Mouse (Mus musculus) forebrain, embryonic 14.5 days (tissue): ENCODE results near the gene Sall1. TPM values are rescaled to one million over a fixed set of nuclear protein-coding genes. Genes with fewer than 3 reads are reported as not detected.

Experiments used
- ATAC-seq: fragments of 200-750 bp; cut with Nextera tagmentation; 2 replicates; pipeline ENCODE4 v1.8.0; 2017; ENCODE audit warnings: mild to moderate bottlenecking, moderate library complexity
- DNase-seq: peaks from one replicate; pipeline ENCODE4 v3.0.0-alpha.2; 2015; ENCODE audit warnings: low spot score
- H3K27ac ChIP-seq: fragments of 300-500 bp; sonication (generic); 2 replicates; pipeline ENCODE4 v1.5.1; 2014; ENCODE audit warnings: low read depth, mild to moderate bottlenecking, control low read depth, low read length, moderate library complexity
- H3K27me3 ChIP-seq: fragments of 300-500 bp; sonication (generic); replicated peaks from 2 replicates; pipeline ENCODE4 v1.6.1; 2014; ENCODE audit warnings: low read length, control low read depth, mixed read lengths; ENCODE audit not compliant: control insufficient read depth, insufficient read depth
- H3K36me3 ChIP-seq: fragments of 300-500 bp; sonication (generic); 2 replicates; pipeline ENCODE4 v1.6.1; 2014; ENCODE audit warnings: low read length, control low read depth; ENCODE audit not compliant: control insufficient read depth, insufficient read depth
- H3K4me1 ChIP-seq: fragments of 300-500 bp; sonication (generic); 2 replicates; pipeline ENCODE4 v1.6.1; 2014; ENCODE audit warnings: antibody characterized with exemption, low read length, control low read depth; ENCODE audit not compliant: control insufficient read depth, insufficient read depth
- H3K4me2 ChIP-seq: fragments of 300-500 bp; sonication (generic); 2 replicates; pipeline ENCODE4 v1.6.1; 2014; ENCODE audit warnings: mild to moderate bottlenecking, control low read depth, low read length
- H3K4me3 ChIP-seq: fragments of 300-500 bp; sonication (generic); 2 replicates; pipeline ENCODE4 v1.5.1; 2014; ENCODE audit warnings: low read depth, low read length, control low read depth
- H3K9ac ChIP-seq: fragments of 300-500 bp; sonication (generic); 2 replicates; pipeline ENCODE4 v1.6.1; 2014; ENCODE audit warnings: mild to moderate bottlenecking, low read length, control low read depth, moderate library complexity
- H3K9me3 ChIP-seq: fragments of 300-500 bp; sonication (generic); replicated peaks from 2 replicates; pipeline ENCODE4 v1.6.1; 2016; ENCODE audit warnings: low read length, control low read depth, mixed read lengths; ENCODE audit not compliant: control insufficient read depth
- WGBS: fragments of 180-500 bp; shearing (Covaris S2); extraction: QIAGEN DNeasy Blood & Tissue Kit; methylation state at CpG from one replicate; pipeline ENCODE4 v1.1.7; 2014; 5-methylcytosine and 5-hydroxymethylcytosine counted together
- microRNA-seq: library from miRNA; unstranded; fragments of <30 nt; microRNA quantifications from one replicate; pipeline ENCODE4, GENCODE M21; 2016
- polyA plus RNA-seq: library from polyadenylated mRNA; unstranded; fragments of >200 nt; fragmentation: Nextera tagmentation; extraction: Ambion mirVana; gene quantifications from 2 replicates; pipeline ENCODE4 v1.2.1, GENCODE M21; 2014

Sall1 gene
- polyA plus RNA-seq, 1 experiment from 2014 or later, result 16.0 TPM

DNA sequence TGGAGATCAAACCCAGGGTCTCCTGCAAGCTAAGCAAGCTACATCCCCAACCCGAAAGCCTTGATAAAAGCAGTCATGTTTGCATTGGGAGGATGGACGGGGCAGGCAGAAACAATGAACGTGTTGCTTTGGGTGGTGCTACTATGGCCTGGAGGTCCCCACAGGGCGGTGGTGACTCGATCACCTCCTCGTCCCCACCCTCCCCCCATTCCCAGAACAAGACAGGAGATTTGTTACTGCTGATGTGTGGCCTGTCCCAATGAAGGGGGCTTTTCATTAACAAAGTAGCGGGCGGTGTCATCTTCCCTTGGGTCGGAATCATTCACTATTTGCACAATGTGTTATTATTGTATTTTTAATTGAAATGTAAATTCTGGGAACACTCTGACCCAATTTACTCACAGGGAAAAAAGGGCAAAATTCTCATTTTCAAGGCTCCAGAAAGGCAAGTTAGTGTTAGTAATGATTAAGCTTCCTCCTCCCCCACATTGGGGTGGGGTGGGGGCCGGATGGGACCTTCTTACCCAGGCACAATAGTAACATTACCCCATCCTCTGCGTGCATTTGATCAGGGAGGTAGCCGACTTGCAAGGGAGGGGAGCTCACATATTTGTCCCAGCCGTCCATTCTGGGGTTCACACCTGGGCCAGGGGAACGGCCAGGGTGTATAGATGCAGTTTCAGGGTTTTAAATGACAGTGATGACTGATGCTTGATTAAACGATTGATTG, 52.0 kb downstream of the Sall1 start:
- no peak overlapping the region for H3K9ac ChIP-seq
- 52% methylated on average over 15 of the region's 15 CpGs for WGBS
- H3K4me2 ChIP-seq, result no peak overlapping the region

GRCm38 (mm10) chr8:88991176-88991575, 52.8 kb downstream of the Sall1 start:
- H3K36me3 ChIP-seq, result no peaks in the 10 kb centered on the region
- WGBS, result 83% methylated on average over 5 of the region's 5 CpGs
- no peak overlapping the region for H3K4me2 ChIP-seq
- H3K9me3 ChIP-seq, result no peaks in the 10 kb centered on the region
- DNase-seq, result no peak
- ATAC-seq, result no peak
- no peak overlapping the region for H3K9ac ChIP-seq
- no peaks in the 10 kb centered on the region for H3K27me3 ChIP-seq
- no peak overlapping the region for H3K4me3 ChIP-seq
- H3K4me1 ChIP-seq, result no peaks in the 10 kb centered on the region
- H3K27ac ChIP-seq, result no peak overlapping the region

More for the DNA sequence above, 52.0 kb downstream of the Sall1 start:
- ATAC-seq (no peak), DNase-seq (no peak)
- no peaks in the 10 kb centered on the region for H3K36me3 ChIP-seq
- no peaks in the 10 kb centered on the region for H3K4me1 ChIP-seq
- H3K4me3 ChIP-seq, result no peak overlapping the region
- no peak overlapping the region for H3K27ac ChIP-seq
- H3K9me3 ChIP-seq, result no peaks in the 10 kb centered on the region
- no peaks in the 10 kb centered on the region for H3K27me3 ChIP-seq

DNA sequence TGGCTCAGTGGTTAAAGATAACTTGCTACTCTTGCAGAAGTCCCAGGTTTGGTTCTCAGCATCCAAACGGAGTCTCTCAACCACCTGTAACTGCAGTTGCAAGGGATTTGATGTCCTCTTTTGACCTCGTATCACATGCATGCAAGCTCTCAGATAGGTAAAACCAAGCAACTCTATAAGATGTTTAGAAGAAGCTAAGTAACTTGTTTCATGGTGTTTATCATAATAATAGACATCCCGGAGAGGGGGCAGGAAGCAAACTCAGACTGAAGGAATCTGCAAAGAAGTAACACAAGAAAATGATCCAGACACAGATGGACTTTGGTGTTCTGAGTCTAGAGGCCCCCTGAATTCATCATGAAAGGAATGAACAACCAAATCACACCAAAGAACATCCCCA, 55.0 kb downstream of the Sall1 start:
- no peak overlapping the region for H3K27ac ChIP-seq
- 93% methylated on average over 3 of the region's 3 CpGs for WGBS
- no peaks in the 10 kb centered on the region for H3K4me1 ChIP-seq

DNA sequence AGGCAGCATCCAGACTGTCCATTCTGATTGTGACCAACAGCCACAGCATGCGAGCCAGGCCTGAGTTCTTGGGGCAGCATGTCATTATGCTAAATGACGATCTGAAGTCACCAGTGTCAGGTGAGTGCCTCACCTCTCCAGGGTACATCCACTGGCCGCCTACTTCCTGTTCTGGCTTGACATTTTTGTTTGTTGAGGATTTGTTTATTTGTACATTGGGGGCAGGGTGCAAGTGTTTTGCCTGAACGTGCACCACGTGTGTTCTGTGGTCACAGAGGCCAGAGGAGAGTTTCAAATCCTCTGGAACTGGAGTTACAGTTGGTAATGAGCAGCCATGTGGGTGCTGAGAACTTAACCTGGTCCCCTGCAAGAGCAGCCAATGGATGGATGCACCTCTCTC, 60.5 kb downstream of the Sall1 start:
- ATAC-seq (no peak), DNase-seq (no peak)
- Histone ChIP-seq H3K9ac (no peak overlapping the region), H3K27ac (no peak overlapping the region), H3K4me2 (no peak overlapping the region), H3K4me1 (no peaks in the 10 kb centered on the region), H3K36me3 (no peaks in the 10 kb centered on the region), H3K9me3 (no peaks in the 10 kb centered on the region), H3K4me3 (no peak overlapping the region), H3K27me3 (no peaks in the 10 kb centered on the region)
- 89% methylated on average over 5 of the region's 5 CpGs for WGBS

More for the DNA sequence above, 55.0 kb downstream of the Sall1 start:
- no peaks in the 10 kb centered on the region for H3K27me3 ChIP-seq
- no peaks in the 10 kb centered on the region for H3K36me3 ChIP-seq
- H3K4me3 ChIP-seq, result no peak overlapping the region
- no peak overlapping the region for H3K9ac ChIP-seq
- DNase-seq, result no peak
- H3K9me3 ChIP-seq, result no peaks in the 10 kb centered on the region
- no peak for ATAC-seq
- H3K4me2 ChIP-seq, result no peak overlapping the region

Small RNA genes within 50 kb of the gene (microRNA-seq; reads per million reads assigned to microRNA genes)
- gene Mir8110, result not detected
